Mouse (Mus musculus) heart, postnatal 36 days (tissue): Measurements from ENCODE around the gene Rhox3h. TPM values are rescaled to one million over a fixed set of nuclear protein-coding genes. Genes with fewer than 3 reads are reported as not detected.
"Not testable (repeated sequence)": the region's sequence is repeated elsewhere in the genome, so short reads cannot be mapped to it uniquely, and the experiment has no call there.

ENCODE experiments used
- DNase-seq, 2 experiments: peaks; one replicate each; pipeline ENCODE4 v3.0.0; 2021 to 2022
- intact Hi-C: fragments of 180-260 bp; cut with DNase I; formaldehyde crosslinking; loops from one replicate; pipeline ENCODE4 v1.15.1; 2025
- total RNA-seq, 2 experiments: library from RNA; stranded (reverse); gene quantifications; 2 replicates each; pipeline ENCODE4 v1.2.3; 2021

Rhox3h gene
- not detected for total RNA-seq

DNA sequence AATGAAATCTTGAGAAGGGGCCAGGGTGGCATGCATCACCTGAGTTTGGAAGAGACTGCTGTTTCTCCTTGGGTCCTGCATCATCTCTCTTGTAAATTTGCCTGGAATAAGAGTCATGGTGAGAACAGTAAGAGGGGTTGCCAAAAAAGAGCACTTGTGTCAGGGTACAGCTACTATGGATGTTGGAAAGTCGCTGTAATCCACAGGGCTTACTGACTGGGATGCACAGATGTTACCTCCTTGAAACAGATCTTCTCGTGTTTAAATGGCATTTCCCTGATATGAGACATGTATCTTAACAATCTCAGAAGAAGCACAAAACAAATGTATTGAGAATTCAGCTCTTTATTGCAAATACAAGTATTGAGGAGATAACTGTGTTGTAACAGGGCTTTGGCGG lies at the start of gene Rhox3h:
Rhox3h (minus strand) TSS at position 101 of the 400 bp plus-strand sequence.
- intact Hi-C loops: not testable (repeated sequence)

DNA sequence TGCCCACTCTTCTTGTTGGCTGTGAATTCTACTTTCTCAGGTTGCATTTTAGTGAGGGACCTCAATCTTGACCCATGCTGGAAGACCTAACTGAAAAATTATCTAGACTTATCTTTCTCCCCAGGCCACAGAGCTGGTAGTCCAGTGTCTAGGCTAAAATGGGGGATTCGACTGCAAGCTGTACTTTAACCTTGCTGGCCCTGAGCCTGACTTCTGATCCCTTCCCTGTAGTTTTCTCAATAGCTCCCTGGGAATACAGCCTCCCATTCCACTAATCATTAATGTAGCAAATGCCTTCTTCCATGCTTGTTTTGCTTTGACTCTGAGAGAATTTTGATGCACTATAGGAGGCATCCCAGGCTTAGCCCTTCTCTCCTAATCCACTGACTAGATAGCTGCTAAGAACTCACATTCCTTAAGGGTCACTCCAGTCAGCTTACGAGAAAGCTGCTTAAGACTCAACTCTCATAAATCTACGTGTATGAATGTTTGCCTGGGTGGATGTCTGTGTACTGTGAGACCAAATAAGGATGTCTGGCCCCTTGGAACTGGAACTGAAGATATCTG lies 33.3 kb upstream of the Rhox3h start:
- intact Hi-C loops: no loop called here
- DNase-seq: no peak

More for the DNA sequence above, at the start of gene Rhox3h:
- not testable (repeated sequence) for DNase-seq

DNA sequence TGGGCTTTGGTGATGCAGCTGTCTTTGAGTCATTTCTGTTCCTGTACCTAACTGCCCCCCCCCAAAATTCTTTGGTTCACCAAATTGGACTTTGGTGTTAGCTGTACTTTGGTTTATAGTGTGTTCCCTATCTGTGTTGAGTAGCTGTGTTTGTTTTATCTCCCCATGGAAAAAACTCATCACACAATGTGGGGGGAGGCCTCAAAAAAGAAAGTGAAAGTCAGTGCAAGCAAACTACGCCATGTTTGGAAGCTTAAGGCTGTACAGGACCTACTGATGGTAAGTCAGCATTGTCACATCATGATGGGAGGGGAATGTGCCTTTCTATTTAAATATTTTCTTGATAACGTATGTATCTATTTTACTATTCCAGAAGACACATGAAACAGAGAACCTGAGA lies 23.7 kb upstream of the Rhox3h start:
- no peak for DNase-seq
- intact Hi-C loops: no loop called here

DNA sequence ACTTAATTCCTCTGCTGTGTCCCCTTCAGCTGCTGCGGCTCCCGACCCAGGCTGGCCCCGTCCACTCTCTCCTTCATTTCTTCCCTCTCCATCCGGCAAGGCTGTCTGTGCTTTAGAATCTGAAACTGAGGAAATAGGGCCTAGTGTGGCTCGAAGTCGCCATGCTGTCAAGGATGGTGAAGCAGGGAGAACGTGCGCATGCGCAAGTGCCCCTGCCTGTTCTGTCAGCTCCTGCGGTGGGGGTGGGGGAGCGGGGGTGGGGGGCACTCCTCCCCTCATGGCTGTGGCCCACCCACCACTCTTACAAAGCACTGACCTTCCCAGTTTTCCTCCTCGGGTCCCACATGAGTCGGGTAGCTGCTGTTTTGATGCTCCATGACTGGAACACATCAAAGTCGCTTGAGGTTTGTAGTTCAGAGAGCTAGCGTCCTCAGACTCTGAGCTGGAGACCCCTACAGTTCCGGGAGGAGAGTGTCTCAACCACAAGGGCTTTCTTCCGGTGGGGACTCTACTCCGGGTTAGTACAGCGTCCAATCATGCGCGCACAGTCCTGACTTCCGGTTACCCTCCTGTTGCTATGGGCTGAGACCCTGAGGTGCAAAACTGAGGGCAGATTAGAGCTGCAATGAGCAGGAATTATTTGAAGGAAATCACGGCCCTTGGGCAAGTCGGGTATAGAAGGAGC lies 14.6 kb upstream of the Rhox3h start:
- intact Hi-C loops: no loop called here
- DNase-seq: no peak

DNA sequence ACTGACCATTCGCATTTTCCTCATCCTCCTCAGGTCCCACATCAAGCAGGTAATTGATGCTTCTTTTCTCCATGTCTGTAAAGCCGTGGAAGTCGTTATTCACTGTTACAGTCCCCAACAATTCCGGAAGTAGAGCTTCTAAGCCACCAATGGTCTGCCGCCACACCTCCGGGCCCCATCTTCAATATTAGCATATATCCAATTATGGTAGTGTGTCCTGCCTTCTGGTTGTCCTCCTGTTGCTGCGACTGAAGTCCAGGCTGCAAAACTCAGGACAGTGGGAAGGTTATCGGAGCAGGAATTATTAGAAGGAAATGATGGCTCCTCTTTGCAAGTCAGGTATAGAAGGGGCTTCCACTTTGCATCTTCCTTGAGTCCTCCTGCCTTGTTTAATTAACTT lies 4.6 kb upstream of the Rhox3h start, which contains the start of gene Rhox2h:
Rhox2h (minus strand) TSS at position 101 of the 400 bp plus-strand sequence.
- DNase-seq, intact Hi-C loops: not testable (repeated sequence)

DNA sequence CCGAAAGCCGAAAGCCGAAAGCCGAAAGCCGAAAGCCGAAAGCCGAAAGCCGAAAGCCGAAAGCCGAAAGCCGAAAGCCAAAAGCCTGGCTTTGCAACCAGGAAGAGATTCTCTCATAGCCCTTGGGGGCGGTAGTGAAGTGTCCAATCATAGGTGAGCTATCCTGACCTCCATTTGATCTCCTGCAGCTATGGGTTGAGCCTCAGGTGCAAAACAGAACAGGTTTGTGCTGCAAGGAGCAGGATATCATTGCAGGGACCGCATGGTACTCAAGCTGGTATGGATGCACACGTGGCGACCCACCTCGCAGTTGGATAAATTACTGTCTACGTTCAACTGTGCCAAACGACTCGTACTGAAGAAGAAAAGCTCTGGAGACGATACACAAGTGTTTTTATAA lies 17.3 kb downstream of the Rhox3h start, which contains the start of gene Rhox4g:
Rhox4g (minus strand) TSS at position 101 of the 400 bp plus-strand sequence.
- DNase-seq, intact Hi-C loops: not testable (repeated sequence)

DNA sequence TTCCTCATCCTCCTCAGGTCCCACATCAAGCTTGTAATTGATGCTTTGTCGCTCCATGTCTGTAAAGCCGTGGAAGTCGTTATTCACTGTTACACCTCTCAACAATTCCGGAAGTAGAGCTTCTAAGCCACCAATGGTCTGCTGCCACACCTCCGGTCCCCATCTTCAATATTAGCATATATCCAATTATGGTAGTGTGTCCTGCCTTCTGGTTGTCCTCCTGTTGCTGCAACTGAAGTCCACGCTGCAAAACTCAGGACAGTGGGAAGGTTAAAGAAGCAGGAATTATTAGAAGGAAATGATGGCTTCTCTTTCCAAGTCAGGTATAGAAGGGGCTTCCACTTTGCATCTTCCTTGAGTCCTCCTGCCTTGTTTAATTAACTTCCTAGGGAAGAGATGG lies 25.2 kb downstream of the Rhox3h start, which contains the start of gene Rhox2g:
Rhox2g (minus strand) TSS at position 101 of the 400 bp plus-strand sequence.
- intact Hi-C loops: not testable (repeated sequence)

DNA sequence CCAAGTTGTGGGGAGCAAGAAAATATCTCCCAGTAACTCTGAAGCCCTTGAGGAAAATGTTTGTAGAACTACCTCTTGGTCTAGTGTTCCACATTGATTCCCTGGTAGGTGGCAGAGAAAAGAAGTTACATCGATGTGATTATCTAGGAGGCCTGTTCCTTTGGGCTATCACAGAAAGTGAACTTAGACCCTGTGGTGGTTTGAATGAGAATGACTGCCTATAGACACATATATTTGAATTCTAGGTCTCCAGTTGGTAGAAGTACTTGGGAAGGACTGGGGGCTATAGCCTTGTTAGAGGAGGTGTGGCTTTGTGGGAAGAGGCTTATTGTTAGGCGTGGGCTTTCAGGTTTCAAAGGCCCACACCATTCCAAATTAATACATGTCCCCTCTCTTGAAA lies 40.1 kb downstream of the Rhox3h start, which contains the start of gene Rhox3g:
Rhox3g (minus strand) TSS at position 101 of the 400 bp plus-strand sequence.
- intact Hi-C loops, DNase-seq: not testable (repeated sequence)

More for the DNA sequence above, 25.2 kb downstream of the Rhox3h start, which contains the start of gene Rhox2g:
- not testable (repeated sequence) for DNase-seq

Other genes starting within 250 kb of the Rhox3h start
- gene Rhox4b, start 236.3 kb downstream of the Rhox3h start, total RNA-seq: not detected
- not detected for gene Rhox2c, start 215.1 kb downstream of the Rhox3h start, total RNA-seq
- gene Rhox3c, start 210.2 kb downstream of the Rhox3h start, total RNA-seq: not detected
- gene Rhox4c, start 188.4 kb downstream of the Rhox3h start, total RNA-seq: not detected
- gene Rhox2d, start 175.3 kb downstream of the Rhox3h start, total RNA-seq: not detected
- not detected for gene Rhox4d, start 154.4 kb downstream of the Rhox3h start, total RNA-seq
- gene Rhox2e, start 138.3 kb downstream of the Rhox3h start, total RNA-seq: not detected
- gene Rhox3e, start 126.7 kb downstream of the Rhox3h start, total RNA-seq: not detected
- not detected for gene Rhox4e, start 111.4 kb downstream of the Rhox3h start, total RNA-seq
- gene Rhox2f, start 97.4 kb downstream of the Rhox3h start, total RNA-seq: not detected
- not detected for gene Rhox3f, start 87.8 kb downstream of the Rhox3h start, total RNA-seq
- not detected for gene Rhox4f, start 61.1 kb downstream of the Rhox3h start, total RNA-seq
- gene Rhox3g, start 40.2 kb downstream of the Rhox3h start, total RNA-seq: not detected
- not detected for gene Rhox2g, start 25.3 kb downstream of the Rhox3h start, total RNA-seq
- not detected for gene Rhox4g, start 17.4 kb downstream of the Rhox3h start, total RNA-seq
- gene Rhox2h, start 4.5 kb upstream of the Rhox3h start, total RNA-seq: under 1 TPM in 1 of 2 experiments, not detected in 1; 0.43 TPM
- gene Rhox5, start 136.1 kb upstream of the Rhox3h start, total RNA-seq: 1 to 10 TPM in 1 of 2 experiments, under 1 TPM in 1; 0.83 to 2.3 TPM
- not detected for gene Rhox6, start 158.1 kb upstream of the Rhox3h start, total RNA-seq
- gene Rhox7a, start 162.9 kb upstream of the Rhox3h start, total RNA-seq: not detected
- not detected for gene Rhox8, start 210.2 kb upstream of the Rhox3h start, total RNA-seq
- not detected for gene Rhox7b, start 228.5 kb upstream of the Rhox3h start, total RNA-seq
- gene Rhox9, start 233.0 kb upstream of the Rhox3h start, total RNA-seq: not detected